Mouse (Mus musculus) limb, embryonic 13.5 days (tissue): ENCODE measurements around the gene Il10rb. TPM values are rescaled to one million over a fixed set of nuclear protein-coding genes. Genes with fewer than 3 reads are reported as not detected.

ENCODE experiments used
- ATAC-seq: fragments of 200-750 bp; cut with Nextera tagmentation; 2 replicates; pipeline ENCODE4 v1.8.0; 2017; ENCODE audit warnings: low read depth, moderate number of reproducible peaks, moderate TSS enrichment; ENCODE audit not compliant: low FRiP score
- H3K27ac ChIP-seq: fragments of 300-500 bp; sonication (generic); 2 replicates; pipeline ENCODE4 v1.5.1; 2015; ENCODE audit warnings: inconsistent platforms, mild to moderate bottlenecking, moderate library complexity
- H3K27me3 ChIP-seq: fragments of 300-500 bp; sonication (generic); 2 replicates; pipeline ENCODE4 v1.6.1; 2015; ENCODE audit warnings: mild to moderate bottlenecking, inconsistent platforms
- H3K36me3 ChIP-seq: fragments of 300-500 bp; sonication (generic); 2 replicates; pipeline ENCODE4 v1.6.1; 2015; ENCODE audit warnings: inconsistent platforms, mild to moderate bottlenecking, moderate library complexity
- H3K4me1 ChIP-seq: fragments of 300-500 bp; sonication (generic); 2 replicates; pipeline ENCODE4 v1.6.1; 2015; ENCODE audit warnings: inconsistent platforms
- H3K4me2 ChIP-seq: fragments of 300-500 bp; sonication (generic); replicated peaks from 2 replicates; pipeline ENCODE4 v1.6.1; 2015; ENCODE audit warnings: inconsistent platforms, mild to moderate bottlenecking, moderate library complexity
- H3K4me3 ChIP-seq: fragments of 300-500 bp; sonication (generic); 2 replicates; pipeline ENCODE4 v1.5.1; 2015; ENCODE audit warnings: moderate library complexity, mild to moderate bottlenecking, inconsistent platforms
- H3K9ac ChIP-seq: fragments of 300-500 bp; sonication (generic); 2 replicates; pipeline ENCODE4 v1.6.1; 2015; ENCODE audit warnings: mild to moderate bottlenecking, inconsistent platforms
- H3K9me3 ChIP-seq: fragments of 300-500 bp; sonication (generic); 2 replicates; pipeline ENCODE4 v1.6.1; 2016; ENCODE audit warnings: inconsistent platforms
- WGBS: fragments of 180-500 bp; shearing (Covaris S2); methylation state at CpG from one replicate; pipeline ENCODE4 v1.1.7; 2015; 5-methylcytosine and 5-hydroxymethylcytosine counted together
- polyA plus RNA-seq: library from polyadenylated mRNA; unstranded; fragments of >200 nt; fragmentation: Nextera tagmentation; extraction: Ambion mirVana; gene quantifications from 2 replicates; pipeline ENCODE4 v1.2.1, GENCODE M21; 2015

Il10rb gene
- polyA plus RNA-seq, 1 experiment from 2014 or later = 18.2 TPM

DNA sequence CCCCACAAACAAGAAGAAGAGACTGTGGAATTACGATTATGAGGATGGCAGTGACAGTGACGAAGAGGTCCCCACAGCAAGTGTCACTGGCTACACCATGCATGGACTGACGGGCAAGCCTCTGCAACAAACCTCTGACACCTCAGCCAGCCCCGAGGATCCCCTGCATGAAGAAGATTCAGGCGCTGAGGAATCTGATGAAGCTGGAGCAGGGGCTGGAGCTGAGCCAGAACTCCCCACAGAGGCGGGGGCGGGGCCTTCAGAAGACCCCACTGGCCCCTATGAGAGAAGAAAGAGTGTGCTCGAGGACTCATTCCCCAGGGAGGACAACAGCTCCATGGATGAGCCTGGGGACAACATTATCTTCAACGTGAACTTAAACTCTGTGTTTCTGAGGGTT, 2.2 kb upstream of the Il10rb start:
- H3K27ac ChIP-seq = no peak overlapping the region
- no peaks in the 10 kb centered on the region for H3K9me3 ChIP-seq
- ATAC-seq = no peak
- no peak overlapping the region for H3K4me2 ChIP-seq
- no peaks in the 10 kb centered on the region for H3K27me3 ChIP-seq
- H3K4me3 ChIP-seq = no peak overlapping the region
- peaks cover 17% of the 10 kb centered on the region for H3K36me3 ChIP-seq
- 78% methylated on average over 9 of the region's 9 CpGs for WGBS
- peaks cover 45% of the 10 kb centered on the region for H3K4me1 ChIP-seq
- no peak overlapping the region for H3K9ac ChIP-seq

GRCm38 (mm10) chr16:91404187-91404586, 1.8 kb upstream of the Il10rb start:
- Histone ChIP-seq H3K27me3 (no peaks in the 10 kb centered on the region), H3K4me1 (peaks cover 45% of the 10 kb centered on the region), H3K4me3 (no peak overlapping the region), H3K9me3 (no peaks in the 10 kb centered on the region), H3K4me2 (no peak overlapping the region), H3K9ac (no peak overlapping the region), H3K27ac (no peak overlapping the region), H3K36me3 (peaks cover 17% of the 10 kb centered on the region)
- ATAC-seq = no peak
- WGBS = 93% methylated on average over 8 of the region's 8 CpGs

DNA sequence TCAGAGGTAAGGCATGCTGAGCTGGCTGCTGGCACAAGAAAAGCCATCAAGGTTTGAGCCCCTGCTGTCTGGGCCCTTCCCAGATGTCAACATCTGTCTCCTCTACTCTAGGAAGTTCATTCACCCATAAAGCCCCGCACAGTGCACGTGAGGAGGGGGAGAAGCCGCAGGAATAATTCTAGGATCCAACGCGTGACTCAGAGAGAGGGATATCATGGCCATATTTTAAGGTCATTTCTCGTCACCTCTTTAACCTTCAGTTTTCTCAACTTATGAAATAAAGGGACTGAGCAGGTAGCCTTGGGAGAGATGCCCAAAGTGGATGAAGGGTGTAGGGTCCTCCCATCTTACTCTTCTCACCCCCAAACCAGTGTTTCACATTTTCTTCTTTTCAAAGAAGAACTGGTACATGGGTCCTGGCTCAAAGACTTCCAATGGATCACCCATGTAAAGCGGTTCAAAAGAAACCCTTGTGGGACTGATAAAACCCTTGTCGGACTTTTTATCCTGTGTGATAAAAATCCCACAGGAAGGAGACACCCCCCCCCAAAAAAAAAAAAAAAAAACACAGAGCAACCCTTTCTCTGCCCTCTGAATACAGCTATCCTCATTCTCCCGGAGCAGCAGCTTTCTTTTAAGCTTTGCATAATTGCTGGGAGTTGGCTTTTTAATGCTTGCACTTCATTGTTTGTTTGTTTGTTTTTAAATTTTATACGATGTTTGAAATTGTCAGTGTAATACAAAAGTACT, 961 bp upstream of the Il10rb start:
- Histone ChIP-seq H3K4me2 (no peak overlapping the region), H3K4me3 (no peak overlapping the region), H3K27me3 (no peaks in the 10 kb centered on the region), H3K36me3 (peaks cover 17% of the 10 kb centered on the region), H3K9ac (no peak overlapping the region), H3K4me1 (peaks cover 45% of the 10 kb centered on the region), H3K9me3 (no peaks in the 10 kb centered on the region), H3K27ac (no peak overlapping the region)
- WGBS = 78% methylated on average over 10 of the region's 10 CpGs
- ATAC-seq = no peak

- Histone ChIP-seq H3K36me3 (peaks cover 14% of the 10 kb centered on the region), H3K4me2 (peak overlapping the region; percentile 97), H3K9ac (peak overlapping the region; percentile 84), H3K9me3 (no peaks in the 10 kb centered on the region), H3K4me1 (peaks cover 29% of the 10 kb centered on the region), H3K4me3 (peak overlapping the region; percentile 72), H3K27ac (0 out of 2 replicates have a peak overlapping the region, but pooled peaks have one; percentile 39), H3K27me3 (no peaks in the 10 kb centered on the region)
- under 1% methylated on average over 13 of the region's 13 CpGs for WGBS
- ATAC-seq = no peak
Observed at GRCm38 (mm10) chr16:91406585-91407220, 739 bp downstream of the Il10rb start.

DNA sequence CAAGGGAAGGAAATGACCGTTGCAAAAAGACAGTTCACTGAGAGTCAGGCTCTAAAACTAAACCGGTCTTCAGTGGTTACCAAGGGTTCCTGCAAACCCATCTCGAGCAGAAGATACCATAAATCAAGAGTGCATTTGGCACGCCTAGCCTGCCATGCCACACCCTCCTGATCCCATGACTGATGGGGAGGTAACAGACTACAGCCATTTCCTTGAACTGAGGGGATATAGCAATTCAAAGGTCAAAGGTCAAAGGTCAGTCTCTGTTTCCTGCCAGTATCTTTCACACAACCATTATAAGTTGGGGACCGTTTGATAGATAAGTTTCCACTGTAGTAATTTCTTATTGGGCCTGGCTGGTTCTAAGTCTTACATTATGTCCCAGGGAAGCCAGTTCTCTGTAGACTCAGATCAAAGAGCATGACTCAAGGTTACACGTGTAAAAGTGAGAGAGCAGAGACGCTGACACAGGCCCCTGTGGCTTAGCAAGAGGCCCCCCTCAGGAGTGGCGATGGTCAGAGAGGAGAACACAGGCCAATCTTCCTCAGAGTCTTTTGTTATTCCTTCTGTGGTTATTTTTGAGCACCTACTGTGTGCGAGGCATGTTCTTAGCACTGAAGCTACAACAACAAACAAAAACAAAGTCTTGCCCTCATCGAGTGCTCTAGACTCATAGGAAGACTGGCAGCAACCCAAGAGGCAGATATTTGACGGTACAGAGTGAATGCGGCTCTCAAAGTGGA, 7.3 kb downstream of the Il10rb start:
- Histone ChIP-seq H3K36me3 (peaks cover 30% of the 10 kb centered on the region), H3K4me3 (no peak overlapping the region), H3K9me3 (no peaks in the 10 kb centered on the region), H3K27ac (no peak overlapping the region), H3K27me3 (no peaks in the 10 kb centered on the region), H3K4me2 (no peak overlapping the region), H3K9ac (no peak overlapping the region), H3K4me1 (no peaks in the 10 kb centered on the region)
- no peak for ATAC-seq
- 49% methylated on average over 12 of the region's 12 CpGs for WGBS

DNA sequence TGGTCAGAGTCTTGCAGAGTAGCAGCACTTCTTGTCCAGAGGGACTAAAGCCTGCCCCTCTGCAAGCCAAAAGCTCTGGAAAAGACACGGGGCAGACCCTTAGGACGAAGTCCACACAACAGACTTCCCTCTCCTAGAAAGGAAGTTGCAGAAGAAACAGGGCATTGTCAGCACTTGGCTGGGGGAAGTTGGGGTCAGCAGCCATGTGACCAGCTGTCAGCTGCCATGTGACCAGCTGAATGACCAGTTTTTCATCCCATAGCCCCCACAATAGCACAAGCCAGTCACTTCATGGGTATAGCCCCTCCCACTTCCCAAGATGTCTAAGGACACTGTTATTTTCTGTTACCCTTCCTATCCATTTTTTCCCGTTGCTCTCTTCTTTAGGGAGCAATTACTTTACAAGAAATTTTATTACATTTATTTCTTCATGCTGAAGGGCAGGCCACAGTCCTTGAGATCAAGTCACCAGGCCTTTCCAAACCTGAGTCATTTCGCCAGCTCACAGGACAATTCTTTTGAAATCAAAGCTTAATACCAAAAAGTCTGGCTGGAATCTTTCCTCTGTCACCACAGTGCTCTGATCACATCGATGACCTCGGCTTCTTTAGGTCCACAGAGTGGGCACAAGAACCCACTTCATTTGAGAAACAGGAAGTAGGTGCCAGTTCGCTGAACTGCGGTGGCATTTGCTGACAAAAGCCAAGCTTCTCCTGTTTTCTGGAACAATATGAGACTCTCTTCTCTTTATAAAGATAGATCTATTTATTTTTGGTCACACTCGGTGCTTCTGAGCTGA, 9.6 kb downstream of the Il10rb start:
- H3K27me3 ChIP-seq = no peaks in the 10 kb centered on the region
- H3K4me3 ChIP-seq = no peak overlapping the region
- H3K9me3 ChIP-seq = no peaks in the 10 kb centered on the region
- no peak overlapping the region for H3K9ac ChIP-seq
- H3K4me2 ChIP-seq = no peak overlapping the region
- no peak overlapping the region for H3K27ac ChIP-seq
- H3K36me3 ChIP-seq = peaks cover 45% of the 10 kb centered on the region
- ATAC-seq = no peak
- no peaks in the 10 kb centered on the region for H3K4me1 ChIP-seq
- WGBS = 84% methylated on average over 9 of the region's 9 CpGs

DNA sequence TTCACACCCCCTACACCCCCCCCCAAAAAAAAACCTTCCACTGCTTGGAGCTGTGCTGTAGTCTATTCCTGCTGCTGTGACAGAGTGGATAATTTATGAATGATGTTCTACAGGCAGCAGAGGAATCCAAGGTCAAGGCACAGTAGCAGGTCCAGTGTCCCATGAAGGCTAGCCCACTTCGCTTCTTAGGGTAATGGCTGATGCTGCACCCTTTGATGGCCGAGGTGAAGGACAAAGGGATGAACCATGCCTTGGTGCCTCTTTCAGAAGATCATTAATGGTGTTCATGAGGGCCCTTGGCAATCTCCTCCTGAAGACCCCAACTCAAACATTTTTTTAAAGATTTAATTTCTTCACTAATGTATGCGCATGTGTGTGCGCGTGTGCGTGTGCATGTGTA, 10.4 kb downstream of the Il10rb start:
- no peak overlapping the region for H3K27ac ChIP-seq
- ATAC-seq = no peak
- no peaks in the 10 kb centered on the region for H3K27me3 ChIP-seq
- no peaks in the 10 kb centered on the region for H3K4me1 ChIP-seq
- no peak overlapping the region for H3K9ac ChIP-seq
- peaks cover 48% of the 10 kb centered on the region for H3K36me3 ChIP-seq
- WGBS = 94% methylated on average over 6 of the region's 6 CpGs
- no peaks in the 10 kb centered on the region for H3K9me3 ChIP-seq
- H3K4me3 ChIP-seq = no peak overlapping the region
- no peak overlapping the region for H3K4me2 ChIP-seq

DNA sequence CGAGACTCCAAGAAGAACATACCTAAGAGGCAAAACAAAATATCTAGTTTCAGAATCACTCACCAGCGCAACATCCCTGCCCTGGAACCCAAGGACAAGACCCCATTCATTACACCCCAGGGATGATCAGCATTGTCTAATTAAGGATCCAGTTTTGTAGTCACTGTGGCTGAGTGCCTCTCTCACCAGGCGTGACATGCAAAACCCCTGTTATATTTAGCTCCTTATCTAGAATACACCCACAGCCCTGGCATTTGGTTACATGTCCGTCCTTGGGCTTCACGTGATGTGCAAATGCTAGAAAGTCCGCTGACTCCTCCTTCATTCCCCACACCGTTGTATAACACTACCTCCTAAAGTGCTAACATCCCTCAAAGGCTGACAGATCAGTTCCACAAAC, 11.0 kb downstream of the Il10rb start:
- peaks cover 53% of the 10 kb centered on the region for H3K36me3 ChIP-seq

DNA sequence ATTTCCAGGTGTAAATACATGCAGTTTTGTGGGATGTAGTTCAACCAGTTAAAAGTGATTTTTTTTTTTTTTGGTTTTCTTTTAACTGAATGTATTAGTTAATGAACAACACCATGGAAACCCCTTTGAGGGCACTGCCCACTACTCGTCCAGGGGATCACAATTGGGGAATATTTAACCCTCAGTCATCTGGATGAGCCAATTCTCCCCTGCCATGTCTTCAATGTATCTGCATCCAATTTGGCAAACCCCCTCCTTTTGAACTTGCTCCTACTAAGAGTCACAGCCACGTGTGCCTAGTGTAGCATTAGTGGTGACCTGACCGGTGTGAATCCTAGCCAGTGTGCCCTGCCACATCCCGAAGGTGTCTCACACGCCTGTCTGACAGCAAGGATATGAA, 12.6 kb downstream of the Il10rb start:
- H3K36me3 ChIP-seq = peaks cover 49% of the 10 kb centered on the region
- H3K9me3 ChIP-seq = no peaks in the 10 kb centered on the region
- H3K27me3 ChIP-seq = no peaks in the 10 kb centered on the region
- no peaks in the 10 kb centered on the region for H3K4me1 ChIP-seq
- H3K4me2 ChIP-seq = no peak overlapping the region
- H3K27ac ChIP-seq = no peak overlapping the region
- ATAC-seq = no peak
- H3K4me3 ChIP-seq = no peak overlapping the region
- WGBS = 68% methylated on average over 5 of the region's 5 CpGs
- H3K9ac ChIP-seq = no peak overlapping the region

More for the DNA sequence above, 11.0 kb downstream of the Il10rb start:
- H3K9me3 ChIP-seq = no peaks in the 10 kb centered on the region
- H3K4me3 ChIP-seq = no peak overlapping the region
- no peaks in the 10 kb centered on the region for H3K4me1 ChIP-seq
- H3K4me2 ChIP-seq = no peak overlapping the region
- ATAC-seq = no peak
- H3K9ac ChIP-seq = no peak overlapping the region
- H3K27ac ChIP-seq = no peak overlapping the region
- no peaks in the 10 kb centered on the region for H3K27me3 ChIP-seq
- WGBS = 85% methylated on average over 7 of the region's 7 CpGs

GRCm38 (mm10) chr16:91425816-91426215, 19.9 kb downstream of the Il10rb start:
- H3K4me3 ChIP-seq = no peak overlapping the region
- 94% methylated on average over 6 of the region's 6 CpGs for WGBS
- H3K9ac ChIP-seq = no peak overlapping the region
- H3K36me3 ChIP-seq = peaks cover 32% of the 10 kb centered on the region
- H3K9me3 ChIP-seq = no peaks in the 10 kb centered on the region
- ATAC-seq = no peak
- H3K27ac ChIP-seq = no peak overlapping the region
- no peaks in the 10 kb centered on the region for H3K4me1 ChIP-seq
- no peak overlapping the region for H3K4me2 ChIP-seq
- H3K27me3 ChIP-seq = no peaks in the 10 kb centered on the region

- Histone ChIP-seq H3K9me3 (no peaks in the 10 kb centered on the region), H3K4me3 (no peak overlapping the region), H3K4me1 (no peaks in the 10 kb centered on the region), H3K36me3 (peaks cover 29% of the 10 kb centered on the region), H3K27me3 (no peaks in the 10 kb centered on the region), H3K27ac (no peak overlapping the region), H3K4me2 (no peak overlapping the region), H3K9ac (no peak overlapping the region)
- ATAC-seq = no peak
- 76% methylated on average over 4 of the region's 4 CpGs for WGBS
Observed at GRCm38 (mm10) chr16:91426586-91426985, 20.6 kb downstream of the Il10rb start.

- ATAC-seq = no peak
- H3K27ac ChIP-seq = no peak overlapping the region
Observed at GRCm38 (mm10) chr16:91427461-91427860, 21.5 kb downstream of the Il10rb start.

More at GRCm38 (mm10) chr16:91427461-91427860, 21.5 kb downstream of the Il10rb start:
- Histone ChIP-seq H3K36me3 (peaks cover 21% of the 10 kb centered on the region), H3K4me2 (no peak overlapping the region), H3K4me3 (no peak overlapping the region), H3K9me3 (no peaks in the 10 kb centered on the region), H3K27me3 (no peaks in the 10 kb centered on the region), H3K4me1 (peaks cover 3% of the 10 kb centered on the region; the same call in 1 of the 2 replicates), H3K9ac (no peak overlapping the region)
- 59% methylated on average over 5 of the region's 5 CpGs for WGBS
